ENCODE assay signal across 27 mouse cellular contexts in the genomic region with DNA sequence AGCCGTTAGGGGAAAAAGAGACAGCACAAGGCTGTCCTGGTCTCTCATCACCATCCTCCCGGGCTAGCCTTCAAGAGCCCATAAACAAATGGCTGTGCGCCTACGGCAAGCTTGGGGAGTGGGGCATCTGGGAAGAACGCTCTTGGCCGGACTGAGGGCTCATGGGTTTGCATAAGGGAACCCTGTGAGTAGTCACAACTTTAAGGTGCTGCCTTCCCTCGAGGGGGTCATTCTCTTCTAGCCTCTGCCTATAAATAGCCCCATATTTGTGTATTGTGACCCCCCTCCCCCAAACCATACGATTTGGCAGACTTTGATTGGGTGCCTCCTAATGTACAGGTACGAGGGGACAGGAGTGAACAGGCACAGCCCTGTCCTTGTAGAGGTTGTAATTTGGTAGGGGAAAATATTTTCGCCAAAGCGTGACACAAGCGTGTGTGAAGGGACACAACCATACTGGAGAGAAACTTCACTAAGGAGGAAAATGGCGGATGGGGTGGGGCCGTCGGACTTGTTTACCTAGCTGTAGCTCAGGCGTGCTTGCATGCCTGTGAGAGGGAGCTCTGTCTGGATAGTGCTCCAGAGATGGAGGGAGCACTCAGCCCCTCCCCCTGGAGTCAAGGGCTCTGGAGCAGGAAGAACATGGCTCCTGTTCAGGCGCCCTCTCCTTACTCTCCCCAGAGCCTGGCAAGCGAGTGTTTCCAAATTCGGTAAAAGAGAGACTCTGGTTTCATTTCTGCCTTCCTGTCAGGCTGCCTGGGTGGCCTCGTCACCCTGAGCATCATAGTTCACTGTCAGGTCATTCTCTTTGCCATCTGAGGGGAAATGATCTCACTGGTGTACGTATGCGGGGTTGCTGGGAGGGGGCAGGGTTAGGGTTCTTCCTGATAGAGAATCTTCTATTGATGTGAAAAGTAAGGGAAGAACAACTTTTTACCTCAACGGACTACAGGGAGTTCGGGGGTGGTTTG. TPM values are rescaled to one million over a fixed set of nuclear protein-coding genes. Genes with fewer than 3 reads are reported as not detected.
DNase-seq lines count a peak whose midpoint lies in the region; ATAC-seq and TF ChIP-seq lines count a peak whose summit lies in the region.
"Had no signal": no experiment of that assay in that cellular context is flagged by ENCODE, and none has a peak within 500 bp of the region (broad histone marks: within the 10 kb centered on the region; RNA-seq: fewer than 3 reads in every experiment).

No protein-coding gene starts in this region.

- ATAC-seq in lung, postnatal 0 days = peak; percentile 32; the same call in 1 of the 2 replicates
- no peak for ATAC-seq in CD4-positive, CD25-positive, alpha-beta regulatory T cell, adult 4 months
- ATAC-seq: forebrain, postnatal 0 days; midbrain, embryonic 16.5 days; Patski had no signal

- TF ChIP-seq EP300 in lung, postnatal 0 days (IDR thresholded peaks at IDR 0.05) = no peak

- intact Hi-C loops in heart, postnatal 10 days (cut with DNase I) = no loop called here

- no peak overlapping the region for H3K4me3 ChIP-seq in lung, postnatal 0 days (ENCODE audit: low read depth, low read length)
- H3K4me3 ChIP-seq in lung, adult 2 months (replicated peaks; ENCODE audit: extremely low read depth, low read depth, low read length) = no peak overlapping the region
- H3K4me3 ChIP-seq in limb, embryonic 10.5 days = no peak overlapping the region
- H3K4me3 ChIP-seq: embryonic facial prominence, embryonic 15.5 days; forebrain, embryonic 10.5 days; hindbrain, embryonic 15.5 days; left cerebral cortex, adult 2 months; megakaryocyte, embryonic 14.5 days; neural tube, embryonic 15.5 days had no signal

- H3K4me2 ChIP-seq in lung, postnatal 0 days (replicated peaks; ENCODE audit: low read depth, low read length) = no peak overlapping the region
- H3K4me2 ChIP-seq: embryonic facial prominence, embryonic 15.5 days; hindbrain, embryonic 15.5 days; neural tube, embryonic 15.5 days had no signal

- H3K4me1 ChIP-seq in lung, postnatal 0 days (ENCODE audit: insufficient read depth, low read depth, low read length) = no peaks in the 10 kb centered on the region
- no peaks in the 10 kb centered on the region for H3K4me1 ChIP-seq in lung, adult 2 months (ENCODE audit: control insufficient read depth, insufficient read depth, low read length)
- peaks cover 15% of the 10 kb centered on the region for H3K4me1 ChIP-seq in limb, embryonic 10.5 days
- H3K4me1 ChIP-seq: embryonic facial prominence, embryonic 15.5 days; megakaryocyte, embryonic 14.5 days had no signal

- H3K9me3 ChIP-seq in lung, postnatal 0 days (ENCODE audit: low read length) = no peaks in the 10 kb centered on the region
- peaks cover 10% of the 10 kb centered on the region for H3K9me3 ChIP-seq in limb, embryonic 10.5 days (replicated peaks)
- H3K9me3 ChIP-seq: hindbrain, embryonic 15.5 days; neural tube, embryonic 15.5 days had no signal

- H3K9ac ChIP-seq in lung, postnatal 0 days (replicated peaks; ENCODE audit: low read depth) = no peak overlapping the region
- H3K9ac ChIP-seq: embryonic facial prominence, embryonic 15.5 days; forebrain, postnatal 0 days; hindbrain, embryonic 15.5 days; liver, embryonic 14.5 days; neural tube, embryonic 15.5 days had no signal

- H3K36me3 ChIP-seq in lung, postnatal 0 days (ENCODE audit: insufficient read depth, low read length) = no peaks in the 10 kb centered on the region
- H3K36me3 ChIP-seq in limb, embryonic 10.5 days = 0 out of 2 replicates have a peak, but pooled peaks cover 8% of the 10 kb centered on the region
- H3K36me3 ChIP-seq: embryonic facial prominence, embryonic 15.5 days; forebrain, embryonic 10.5 days; hindbrain, embryonic 15.5 days; neural tube, embryonic 15.5 days had no signal

- WGBS in lung, postnatal 0 days = 68% methylated on average over 24 of the region's 24 CpGs
- 73% methylated on average over 24 of the region's 24 CpGs for WGBS in lung, adult 2 months
- 84% methylated on average over 24 of the region's 24 CpGs for WGBS in limb, embryonic 10.5 days

- H3K27me3 ChIP-seq in lung, postnatal 0 days (replicated peaks; ENCODE audit: insufficient read depth, low read length) = no peaks in the 10 kb centered on the region
- no peaks in the 10 kb centered on the region for H3K27me3 ChIP-seq in limb, embryonic 10.5 days (ENCODE audit: low read depth, poor library complexity, severe bottlenecking)
- H3K27me3 ChIP-seq: embryonic facial prominence, embryonic 15.5 days; hindbrain, embryonic 15.5 days; neural tube, embryonic 15.5 days; Patski had no signal

- TF ChIP-seq CTCF in lung, postnatal 0 days (IDR thresholded peaks at IDR 0.05) = no peak
- no peak for TF ChIP-seq CTCF in lung, adult 2 months (IDR thresholded peaks at IDR 0.05; ENCODE audit: insufficient read depth, low read length)

- no peak for TF ChIP-seq POLR2A in lung, adult 2 months (IDR thresholded peaks at IDR 0.05; ENCODE audit: borderline replicate concordance, extremely low read depth, low read depth, low read length)

- no peak overlapping the region for H3K27ac ChIP-seq in lung, postnatal 0 days (ENCODE audit: low read length)
- peak overlapping the region; percentile 70; the same call in 1 of the 2 replicates for H3K27ac ChIP-seq in limb, embryonic 10.5 days
- H3K27ac ChIP-seq: embryonic facial prominence, embryonic 15.5 days; forebrain, embryonic 10.5 days; hindbrain, embryonic 15.5 days; left cerebral cortex, adult 2 months; liver, embryonic 14.5 days; neural tube, embryonic 15.5 days had no signal

- DNase-seq in heart, adult 11 months = peak; percentile 71
- no peak for DNase-seq in heart, postnatal 10 days
- DNase-seq in lung, postnatal 0 days (ENCODE audit: low spot score) = no peak
- no peak for DNase-seq in lung, adult 2 months
- DNase-seq in WW6 (ENCODE audit: low read depth, low spot score) = peak; percentile 36
- DNase-seq in limb, embryonic 10.5 days (ENCODE audit: low spot score) = no peak
- DNase-seq in thymus, postnatal 36 days = no peak
- DNase-seq: cerebellum, adult 2 months; forebrain, postnatal 0 days; gastrocnemius, postnatal 36 days; heart, postnatal 4 days; kidney, adult 18-20 months; kidney, postnatal 14 days; left cerebral cortex, postnatal 4 days; right cerebral cortex, postnatal 14 days; spleen, adult 18-20 months; thymus, adult 2 months had no signal

RNA-seq across cellular contexts. Expression of a gene that starts 3.6 kb away (rescaled TPM):
- 10 to 100 TPM; 61.5 to 61.8 TPM for total RNA-seq in heart, postnatal 10 days (2021)
- polyA plus RNA-seq in lung, postnatal 0 days (2015; fragmentation: Nextera tagmentation; extraction: Ambion mirVana) = 15.6 and 23.9 TPM in 2 replicates
- polyA plus RNA-seq in lung, adult 2 months (2012; rRNA removed) = 5.8 and 6.7 TPM in 2 replicates
- 77.5 and 88.3 TPM in 2 replicates for polyA plus RNA-seq in limb, embryonic 10.5 days (2016; fragmentation: Nextera tagmentation; extraction: Ambion mirVana)
- not detected for polyA plus RNA-seq in CD4-positive, CD25-positive, alpha-beta regulatory T cell, adult 4 months (2017; shearing (Covaris generic))

Comparison
In these comparisons a context has a peak if more than half of its experiments do, and no peak if none do; other contexts are left out.
1. DNase-seq: peak in heart, adult 11 months (single experiment) and WW6 (single experiment); none in heart, postnatal 10 days (0 of 2), lung, postnatal 0 days (single experiment), lung, adult 2 months (single experiment), limb, embryonic 10.5 days (single experiment) and thymus, postnatal 36 days (0 of 2).